Mouse (Mus musculus): ENCODE results near the gene Dnmt1.

DNA sequence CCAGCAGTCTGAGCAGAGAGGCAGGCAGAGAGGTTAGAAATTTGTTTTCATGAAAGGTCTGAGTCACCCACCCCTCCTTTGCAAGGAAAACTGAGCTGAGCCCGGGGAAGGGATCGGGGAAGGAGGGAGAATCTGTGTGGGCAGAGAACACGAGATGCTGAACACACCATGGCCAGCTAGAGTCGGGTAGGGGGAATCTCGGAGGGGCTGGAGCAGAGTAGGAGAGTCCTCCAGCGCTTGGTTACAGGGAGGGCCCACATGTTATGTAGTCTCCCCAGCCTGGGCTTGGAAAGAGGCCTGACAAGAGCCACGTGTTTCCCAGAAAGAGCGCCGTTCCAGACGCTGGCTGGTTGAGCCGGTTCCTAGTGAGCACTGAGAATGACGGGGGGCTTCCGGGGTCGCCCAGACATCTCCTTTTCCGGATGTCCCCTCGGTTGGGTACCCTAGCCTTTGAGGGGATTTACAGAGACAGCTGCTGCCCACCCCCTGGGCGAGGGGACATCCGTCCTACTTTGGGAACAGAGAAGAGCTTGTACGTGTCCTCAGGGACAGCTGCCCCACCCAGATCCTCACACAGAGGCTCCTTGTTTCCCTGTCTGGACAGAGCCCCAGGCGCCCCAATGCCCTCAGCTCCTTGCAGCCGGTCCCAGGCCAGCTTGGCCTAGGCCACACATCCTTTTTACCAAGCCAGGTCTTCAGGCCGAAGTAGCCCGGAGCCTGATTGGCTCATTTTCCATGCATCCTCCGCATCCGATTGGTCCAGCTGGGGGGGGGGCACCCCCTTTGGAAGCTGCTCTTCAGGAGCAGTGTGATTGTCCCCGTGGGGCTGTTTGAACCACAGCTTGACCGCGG lies 12.7 kb upstream of the Dnmt1 start:
- TF ChIP-seq CTCF (IDR thresholded peaks at IDR 0.05; ENCODE audit: low read depth) = no peak
- no peak for TF ChIP-seq EP300 (optimal IDR thresholded peaks at IDR 0.05)
